Mouse (Mus musculus) left cerebral cortex, adult 2 months (tissue): ENCODE data around the gene Hpf1. TPM values are rescaled to one million over a fixed set of nuclear protein-coding genes. Genes with fewer than 3 reads are reported as not detected.

Experiments
- DNase-seq, 2 experiments: peaks; one replicate each; pipeline ENCODE4 v3.0.0; 2021 to 2022; ENCODE audit warnings: low spot score in 2 of 2, mixed read lengths in 1 of 2; ENCODE audit errors: extremely low spot score in 1 of 2
- H3K27ac ChIP-seq: fragments of 200-600 bp; 2 replicates; pipeline ENCODE4 v1.8.1; 2022
- H3K4me3 ChIP-seq: fragments of 200-600 bp; 2 replicates; pipeline ENCODE4 v1.8.1; 2022
- CTCF ChIP-seq: fragments of 200-600 bp; IDR thresholded peaks from 2 replicates; pipeline ENCODE4 v1.8.1; 2022; ENCODE audit warnings: antibody characterized with exemption, mild to moderate bottlenecking, moderate library complexity
- intact Hi-C: fragments of 180-260 bp; cut with DNase I; formaldehyde crosslinking; loops from one replicate; pipeline ENCODE4 v1.15.1; 2025
- long read RNA-seq, 2 experiments: library from polyadenylated mRNA; stranded (forward); transcript quantifications; one replicate each; pipeline ENCODE4 v2.0.0; 2021; ENCODE audit warnings: borderline mapping rate in 2 of 2
- total RNA-seq, 2 experiments: library from RNA; stranded (reverse); gene quantifications; 2 replicates each; pipeline ENCODE4 v1.2.3; 2021

Hpf1 gene
- 10 to 100 TPM; 45.8 to 51.3 TPM for total RNA-seq
- long read RNA-seq, experiment 1, transcript Hpf1-201 (8 exons, 1,191 nt) = major isoform, 34 of 58 reads
- long read RNA-seq, experiment 1, partial matches to known transcripts = 12 of 58 reads
- long read RNA-seq, experiment 1, other reads (novel, unspliced or antisense) = 7 of 58 reads
- long read RNA-seq, experiment 2, transcript Hpf1-201 (8 exons, 1,191 nt) = major isoform, 27 of 39 reads
- long read RNA-seq, experiment 2, partial matches to known transcripts = 7 of 39 reads
- long read RNA-seq, experiment 2, other reads (novel, unspliced or antisense) = 4 of 39 reads

DNA sequence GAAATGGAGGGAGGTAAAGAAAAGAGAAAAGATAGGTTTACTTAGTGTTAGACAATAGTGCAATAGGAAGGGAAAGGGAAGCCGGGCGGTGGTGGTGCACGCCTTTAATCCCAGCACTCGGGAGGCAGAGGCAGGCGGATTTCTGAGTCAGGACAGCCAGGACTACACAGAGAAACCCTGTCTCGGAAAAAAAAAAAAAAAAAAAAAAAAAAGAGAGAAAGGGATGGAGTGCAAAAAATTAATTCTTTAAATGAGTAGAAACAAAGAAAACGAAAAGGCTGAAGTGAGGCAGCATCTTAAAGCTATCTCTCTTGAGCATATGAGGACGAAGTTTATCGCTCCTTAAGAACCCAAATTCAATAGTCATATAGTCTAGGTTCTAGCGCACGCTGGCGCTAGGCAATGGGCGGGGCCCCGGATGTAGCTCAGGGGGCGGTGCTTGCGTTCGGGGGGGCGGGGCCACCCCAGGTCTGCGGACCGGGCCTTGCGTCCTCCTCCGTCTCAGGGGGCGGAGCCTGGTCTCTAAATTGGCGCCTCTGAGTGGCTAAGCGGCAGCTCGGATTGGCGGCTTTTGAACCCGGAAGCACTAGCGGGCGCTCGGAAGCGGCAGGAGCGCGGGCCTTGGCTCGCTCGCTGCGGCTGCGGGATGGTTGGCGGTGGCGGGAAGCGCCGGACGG, at the start of gene Hpf1:
Gene Hpf1 (plus strand): TSS at position 576 of the 677 bp plus-strand sequence.
- Histone ChIP-seq H3K4me3 (peak within 1 kb of the TSS; percentile 68), H3K27ac (no peak within 1 kb of the TSS)
- TF ChIP-seq CTCF = no peak
- intact Hi-C loops = loop anchor here (1.0 to 5.0 kb wide), 3 partner anchors 62 to 258 kb away; partner anchors contain the start of genes Clcn3 and Mfap3l
- DNase-seq = peak; percentile 90 to 93

DNA sequence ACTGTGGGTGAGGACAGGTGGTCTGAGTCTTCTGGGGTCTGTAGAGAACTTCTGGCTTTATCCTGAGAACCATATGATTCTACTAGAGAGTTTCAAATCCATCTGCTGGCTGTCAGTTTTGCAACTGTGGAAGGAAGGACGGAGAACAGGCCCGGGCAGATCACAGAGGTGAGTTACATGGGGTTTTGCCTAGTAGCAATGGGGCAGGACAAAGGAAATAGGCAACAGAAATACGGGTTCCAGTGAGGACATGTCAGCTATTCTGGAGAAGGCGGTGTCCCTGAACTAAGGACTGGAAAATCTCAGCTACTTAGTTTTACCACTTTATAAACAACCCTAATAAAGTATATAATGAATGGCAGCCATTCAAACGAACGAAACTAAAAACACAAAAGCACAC, 47.8 kb upstream of the Hpf1 start:
- no peak for TF ChIP-seq CTCF
- H3K4me3 ChIP-seq = no peak overlapping the region
- DNase-seq = no peak
- H3K27ac ChIP-seq = no peak overlapping the region
- intact Hi-C loops = no loop called here

DNA sequence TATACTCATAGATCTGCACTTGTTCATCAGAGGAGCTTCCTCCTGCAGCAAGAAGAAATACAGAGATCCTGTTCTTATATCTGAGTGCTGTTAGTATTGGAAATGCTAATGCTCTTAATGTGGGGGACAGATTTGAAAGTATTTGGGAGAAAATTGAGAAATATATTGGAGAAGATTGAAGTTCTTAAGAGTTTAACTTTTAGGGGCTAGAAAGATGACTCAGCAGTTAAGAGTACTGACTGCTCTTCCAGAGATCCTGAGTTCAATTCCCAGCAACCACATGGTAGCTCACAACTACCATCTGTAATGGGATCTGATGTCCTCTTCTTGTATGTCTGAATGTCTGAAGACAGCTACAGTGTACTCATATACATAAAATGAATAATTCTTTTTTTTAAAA, 32.7 kb upstream of the Hpf1 start:
- intact Hi-C loops = no loop called here
- Histone ChIP-seq H3K27ac (no peak overlapping the region), H3K4me3 (no peak overlapping the region)
- no peak for TF ChIP-seq CTCF
- no peak for DNase-seq

DNA sequence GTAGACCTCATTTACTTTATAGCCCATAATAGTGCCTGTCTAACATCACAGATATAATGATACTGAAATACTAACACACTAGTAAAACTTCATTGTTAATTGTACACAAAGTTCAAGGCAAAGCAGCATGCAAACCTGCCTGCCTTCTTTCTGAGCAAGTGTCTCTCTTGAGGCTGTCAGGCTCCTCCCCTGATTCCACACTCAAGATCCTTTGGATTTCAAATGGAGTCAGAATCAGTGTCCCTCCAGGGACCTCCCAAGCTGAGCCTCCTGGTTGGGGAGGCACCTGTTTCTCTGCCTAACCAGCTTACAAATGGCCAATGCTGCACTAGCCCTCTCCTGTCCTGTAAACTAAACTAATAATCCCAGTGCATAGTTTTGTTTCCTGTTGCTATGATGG, 32.1 kb upstream of the Hpf1 start:
- Histone ChIP-seq H3K4me3 (no peak overlapping the region), H3K27ac (no peak overlapping the region)
- no peak for TF ChIP-seq CTCF
- intact Hi-C loops = no loop called here
- DNase-seq = no peak

DNA sequence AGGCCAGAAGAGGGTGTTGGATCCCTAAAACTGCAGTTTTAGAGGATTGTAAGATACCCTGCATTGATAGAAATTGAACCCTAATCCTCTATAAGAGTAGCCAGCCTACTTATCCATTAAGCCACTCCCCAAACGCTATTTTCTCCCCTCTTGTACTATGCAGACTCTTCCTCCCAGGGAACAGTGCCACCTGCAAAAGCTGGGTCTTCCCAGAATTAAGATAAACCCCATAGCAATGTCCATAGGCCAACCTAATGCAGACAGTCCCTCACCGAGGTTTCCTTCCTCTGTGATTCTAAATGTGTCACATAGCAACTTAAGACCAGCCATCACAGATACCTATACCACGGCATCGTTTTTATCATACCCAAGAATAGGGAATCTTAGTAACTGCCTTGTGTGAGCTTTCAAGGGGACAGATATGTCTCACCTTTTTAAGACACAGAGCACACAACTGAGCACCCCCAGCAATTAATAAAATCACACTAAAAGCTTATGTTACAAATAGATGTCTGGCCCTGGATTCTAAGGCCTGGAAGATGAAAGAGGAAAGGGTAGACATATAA, 31.2 kb upstream of the Hpf1 start:
- Histone ChIP-seq H3K4me3 (no peak overlapping the region), H3K27ac (peak overlapping the region; percentile 66)
- TF ChIP-seq CTCF = no peak
- no peak for DNase-seq
- intact Hi-C loops = loop anchor here (1.0 kb wide), 1 partner anchor 86 kb away; no protein-coding TSS in a partner anchor

DNA sequence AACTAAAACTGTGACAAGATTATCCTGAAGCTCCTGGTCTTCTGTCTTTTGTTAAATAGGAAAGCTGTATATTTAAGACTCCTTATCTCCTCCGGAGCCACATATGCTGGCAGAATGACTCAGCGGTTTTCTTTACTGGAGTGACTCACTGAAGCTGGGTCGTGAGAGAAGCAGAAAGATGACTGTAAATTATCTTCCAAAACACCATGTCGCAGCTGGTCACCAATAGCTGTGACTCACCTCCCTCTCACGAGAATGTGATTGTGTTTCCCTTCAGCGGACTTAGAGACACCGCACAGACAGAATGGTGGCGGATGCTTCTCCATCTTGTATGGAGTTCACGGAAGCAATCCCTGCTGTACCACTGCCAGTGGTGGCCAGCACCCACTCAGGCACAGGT, 30.6 kb upstream of the Hpf1 start:
- H3K27ac ChIP-seq = peak overlapping the region; percentile 66
- H3K4me3 ChIP-seq = no peak overlapping the region
- peak; percentile 43 to 50 for DNase-seq
- no peak for TF ChIP-seq CTCF
- intact Hi-C loops = loop anchor here (1.0 kb wide), 1 partner anchor 86 kb away; no protein-coding TSS in a partner anchor

DNA sequence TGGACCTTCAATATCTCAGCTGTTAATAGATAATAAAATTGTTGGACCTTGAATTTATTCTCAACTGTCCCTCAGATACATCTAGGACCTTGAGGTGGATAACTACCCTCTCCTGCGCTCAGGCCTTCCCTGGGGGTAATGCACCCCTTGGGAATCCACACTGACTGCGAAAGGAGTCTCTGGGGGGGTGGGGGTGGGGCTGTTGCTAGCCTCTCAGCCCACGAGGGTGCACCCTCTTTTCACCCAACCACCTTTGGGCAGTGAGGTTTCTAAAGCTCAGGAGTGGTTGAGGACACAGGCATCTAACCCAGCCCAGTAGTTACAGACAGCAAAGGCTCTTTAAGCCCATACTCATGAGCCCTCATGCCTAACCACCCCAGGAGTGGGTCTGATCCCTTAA, 29.5 kb upstream of the Hpf1 start:
- no peak for TF ChIP-seq CTCF
- Histone ChIP-seq H3K27ac (no peak overlapping the region), H3K4me3 (no peak overlapping the region)
- intact Hi-C loops = no loop called here
- DNase-seq = no peak

DNA sequence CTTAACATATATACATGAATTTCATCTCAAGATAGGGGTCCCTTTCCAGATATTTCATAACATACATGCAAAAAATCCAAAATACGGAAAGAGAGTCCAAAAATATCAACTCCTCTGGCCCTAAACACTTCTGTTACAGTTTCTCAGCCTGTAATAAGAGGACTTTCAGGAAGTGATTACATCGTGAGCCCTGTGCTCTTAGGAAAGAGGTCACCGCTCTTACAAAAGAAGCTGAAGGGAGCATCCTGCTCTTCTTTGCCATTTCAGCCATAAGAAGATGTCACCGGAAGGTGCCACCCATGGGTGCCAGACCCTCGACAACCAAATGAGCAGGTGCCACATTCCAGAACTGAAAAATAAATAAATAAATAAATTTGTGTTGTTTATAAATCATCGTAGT, 28.4 kb upstream of the Hpf1 start:
- no peak for TF ChIP-seq CTCF
- intact Hi-C loops = no loop called here

DNA sequence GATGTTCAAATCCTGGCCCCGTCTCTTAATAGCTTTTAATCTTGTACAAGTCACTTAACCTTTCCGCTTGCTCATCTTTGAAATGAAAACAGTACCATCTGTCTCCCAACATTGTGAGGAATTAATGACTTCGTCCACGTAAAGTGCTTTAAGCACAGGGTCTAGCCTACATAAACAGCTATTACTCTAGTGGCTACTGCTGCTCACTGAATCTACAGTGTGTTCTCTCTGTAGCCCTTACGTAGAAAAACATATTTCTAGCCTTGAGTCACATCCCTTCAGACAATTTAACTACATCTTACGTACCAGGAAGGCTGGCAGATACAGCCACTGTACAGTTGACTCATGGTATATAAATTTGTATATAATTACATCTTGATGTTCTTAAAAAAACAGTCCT, 25.3 kb upstream of the Hpf1 start:
- DNase-seq = no peak
- intact Hi-C loops = loop anchor here (1.0 to 5.0 kb wide), 3 partner anchors 78 to 360 kb away; partner anchors contain the start of gene Aadat
- no peak for TF ChIP-seq CTCF
- Histone ChIP-seq H3K27ac (no peak overlapping the region), H3K4me3 (no peak overlapping the region)

More for the DNA sequence above, 28.4 kb upstream of the Hpf1 start:
- Histone ChIP-seq H3K27ac (no peak overlapping the region), H3K4me3 (no peak overlapping the region)
- no peak for DNase-seq

DNA sequence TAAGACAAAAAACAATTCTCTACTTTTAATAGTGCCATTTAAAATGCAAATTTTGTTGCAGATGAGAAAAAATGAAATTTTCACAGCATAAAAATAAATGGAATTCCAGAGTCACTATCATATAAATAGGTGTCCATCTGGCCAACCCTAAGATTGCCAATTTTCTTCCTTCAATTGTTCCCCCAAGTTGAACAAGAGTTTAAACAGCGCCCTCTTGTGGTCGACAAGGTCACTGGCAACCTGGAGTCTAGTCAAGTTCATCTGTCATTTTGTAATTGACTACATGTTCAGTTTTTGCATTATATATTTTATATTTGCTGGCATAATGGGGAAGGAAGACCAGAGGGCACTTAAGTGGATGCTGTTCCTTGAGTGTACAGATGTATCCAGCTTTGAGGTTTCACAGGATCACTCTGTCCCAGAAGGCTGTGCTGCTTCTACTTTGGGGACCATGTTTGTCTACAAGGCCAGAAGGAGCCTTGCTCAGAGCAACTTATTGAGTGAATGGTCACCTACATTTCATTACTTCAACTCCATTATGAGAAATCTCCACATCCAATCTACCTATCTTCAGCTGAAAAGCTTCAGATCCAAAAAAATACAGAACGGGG, 24.6 kb upstream of the Hpf1 start:
- peak; percentile 94 for TF ChIP-seq CTCF
- intact Hi-C loops = loop anchor here (1.0 to 5.0 kb wide), 3 partner anchors 78 to 361 kb away; partner anchors contain the start of gene Aadat
- H3K27ac ChIP-seq = no peak overlapping the region; the same call in 1 of the 2 replicates
- DNase-seq = peak; percentile 61 to 73
- no peak overlapping the region for H3K4me3 ChIP-seq

DNA sequence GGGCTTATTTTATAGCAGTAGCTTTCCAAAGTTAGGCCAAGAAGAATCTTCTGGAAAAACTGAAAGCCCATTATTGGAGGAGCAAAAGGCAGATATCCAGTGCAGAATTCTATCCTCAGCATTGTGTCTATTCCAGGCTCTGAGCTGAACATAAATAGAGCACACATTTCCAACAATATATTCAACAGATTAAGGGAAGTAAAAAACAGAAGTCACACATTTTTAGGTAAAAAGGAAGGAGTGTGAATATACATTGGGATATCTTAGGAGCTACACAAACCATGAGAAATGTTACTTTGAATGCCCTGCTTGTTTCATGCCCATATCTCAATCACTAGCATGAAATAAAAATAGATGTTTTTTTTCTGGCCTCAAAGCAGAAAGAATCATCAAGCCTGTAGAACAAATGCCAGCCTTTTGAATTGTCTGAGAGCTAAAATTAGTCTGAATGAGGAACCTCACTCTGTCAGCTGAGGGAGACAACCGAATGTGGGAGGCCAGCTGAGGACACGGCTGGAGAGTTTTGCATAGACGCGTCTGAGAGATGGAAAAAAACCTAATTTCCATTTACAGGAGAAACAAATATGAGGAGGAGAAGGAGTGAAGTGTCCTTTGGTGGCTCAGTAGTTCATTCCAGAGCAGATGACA, 22.6 kb upstream of the Hpf1 start:
- no peak for TF ChIP-seq CTCF
- H3K4me3 ChIP-seq = no peak overlapping the region
- H3K27ac ChIP-seq = peak overlapping the region; percentile 67; the same call in 1 of the 2 replicates
- intact Hi-C loops = loop anchor here (1.0 to 5.0 kb wide), 3 partner anchors 80 to 236 kb away; no protein-coding TSS in a partner anchor
- no peak for DNase-seq
